Mouse (Mus musculus) cerebellum, adult 2 months (tissue): ENCODE measurements around the gene M1ap.

Source experiments
- CTCF ChIP-seq: fragments of 200-500 bp; IDR thresholded peaks from 2 replicates; pipeline ENCODE4 v1.5.1; 2011; ENCODE audit warnings: low read depth, mild to moderate bottlenecking, control low read depth, low read length, moderate library complexity, borderline replicate concordance; ENCODE audit not compliant: insufficient read depth
- POLR2A ChIP-seq: fragments of 200-500 bp; IDR thresholded peaks from 2 replicates; pipeline ENCODE4 v1.6.1; 2011; ENCODE audit warnings: low read length, control low read depth, borderline replicate concordance; ENCODE audit not compliant: insufficient read depth

DNA sequence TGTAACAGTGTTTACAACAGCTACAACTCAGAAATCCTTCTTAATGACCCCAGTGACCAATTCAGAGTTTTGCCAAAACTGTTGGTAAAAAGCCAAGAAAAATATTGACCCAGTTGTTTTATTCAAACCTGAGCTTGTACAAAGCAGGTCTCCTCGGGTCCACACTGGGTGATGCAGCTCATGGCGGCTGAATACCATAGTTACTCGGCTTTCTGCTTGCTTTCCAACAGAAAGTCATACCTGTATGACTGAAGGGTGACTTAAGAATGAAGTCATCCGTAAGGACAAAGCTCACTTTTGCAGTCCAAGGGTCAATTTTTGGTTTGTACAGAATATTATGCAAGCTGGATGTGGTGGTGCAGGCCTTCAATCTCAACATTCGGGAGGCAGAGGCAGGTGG, 19.1 kb upstream of the M1ap start:
- TF ChIP-seq CTCF (no peak), POLR2A (no peak)
